Mouse (Mus musculus) macrophage (primary cell): Measurements from ENCODE around the gene Acsl5. TPM values are rescaled to one million over a fixed set of nuclear protein-coding genes. Genes with fewer than 3 reads are reported as not detected.

Experiments
- H3K27ac ChIP-seq: fragments of 350-480 bp; formaldehyde crosslinking; 2 replicates; pipeline ENCODE4 v1.9.0; 2021
- H3K36me3 ChIP-seq: fragments of 350-480 bp; formaldehyde crosslinking; 2 replicates; pipeline ENCODE4 v1.9.0; 2021; ENCODE audit errors: inconsistent target
- H3K4me3 ChIP-seq: fragments of 350-480 bp; formaldehyde crosslinking; 2 replicates; pipeline ENCODE4 v1.9.0; 2021; ENCODE audit errors: inconsistent target
- H3K79me2 ChIP-seq: fragments of 350-480 bp; formaldehyde crosslinking; 2 replicates; pipeline ENCODE4 v1.9.0; 2021; ENCODE audit errors: inconsistent target
- WGBS: methylation state at CpG from one replicate; pipeline ENCODE4 v1.1.7; 2026; ENCODE audit warnings: inconsistent platforms; ENCODE audit not compliant: missing documents; 5-methylcytosine and 5-hydroxymethylcytosine counted together
- polyA plus RNA-seq: library from polyadenylated mRNA; stranded (reverse); fragments of 250-400 nt; gene quantifications from 3 replicates; pipeline ENCODE4 v1.2.4, GENCODE M21; 2018; ENCODE audit warnings: inconsistent platforms

Gene Acsl5
- polyA plus RNA-seq, 1 experiment from 2014 or later = 121 TPM

- Histone ChIP-seq H3K79me2 (no peaks in the 10 kb centered on the region), H3K4me3 (no peak overlapping the region), H3K36me3 (no peaks in the 10 kb centered on the region), H3K27ac (no peak overlapping the region)
- WGBS = 83% methylated on average over 6 of the region's 6 CpGs
Observed at GRCm38 (mm10) chr19:55221208-55221607, 30.5 kb upstream of the Acsl5 start.

- H3K36me3 ChIP-seq = no peaks in the 10 kb centered on the region
- H3K27ac ChIP-seq = no peak overlapping the region
- WGBS = 91% methylated on average over 8 of the region's 9 CpGs
- H3K79me2 ChIP-seq = no peaks in the 10 kb centered on the region
- no peak overlapping the region for H3K4me3 ChIP-seq
Observed at GRCm38 (mm10) chr19:55222268-55222667, 29.5 kb upstream of the Acsl5 start.

- Histone ChIP-seq H3K4me3 (no peak overlapping the region), H3K36me3 (no peaks in the 10 kb centered on the region), H3K27ac (no peak overlapping the region), H3K79me2 (no peaks in the 10 kb centered on the region)
- 78% methylated on average over 5 of the region's 5 CpGs for WGBS
Observed at GRCm38 (mm10) chr19:55226621-55227020, 25.1 kb upstream of the Acsl5 start.

- H3K36me3 ChIP-seq = no peaks in the 10 kb centered on the region
- 58% methylated on average over 7 of the region's 7 CpGs for WGBS
- no peak overlapping the region for H3K4me3 ChIP-seq
- no peaks in the 10 kb centered on the region for H3K79me2 ChIP-seq
- H3K27ac ChIP-seq = no peak overlapping the region
Observed at GRCm38 (mm10) chr19:55227135-55227534, 24.6 kb upstream of the Acsl5 start.

GRCm38 (mm10) chr19:55231081-55231480, 20.7 kb upstream of the Acsl5 start:
- Histone ChIP-seq H3K36me3 (no peaks in the 10 kb centered on the region), H3K79me2 (no peaks in the 10 kb centered on the region), H3K27ac (no peak overlapping the region), H3K4me3 (no peak overlapping the region)
- 86% methylated on average over 10 of the region's 10 CpGs for WGBS

- no peak overlapping the region for H3K4me3 ChIP-seq
- no peaks in the 10 kb centered on the region for H3K79me2 ChIP-seq
- WGBS = 38% methylated on average over 8 of the region's 8 CpGs
- peak overlapping the region; percentile 33; the same call in 1 of the 2 replicates for H3K27ac ChIP-seq
- no peaks in the 10 kb centered on the region for H3K36me3 ChIP-seq
Observed at GRCm38 (mm10) chr19:55232136-55232535, 19.6 kb upstream of the Acsl5 start.

- Histone ChIP-seq H3K27ac (no peak overlapping the region), H3K79me2 (no peaks in the 10 kb centered on the region), H3K4me3 (no peak overlapping the region), H3K36me3 (no peaks in the 10 kb centered on the region)
- WGBS = 8% methylated on average over 2 of the region's 2 CpGs
Observed at GRCm38 (mm10) chr19:55236026-55236425, 15.7 kb upstream of the Acsl5 start.

- 91% methylated on average over 5 of the region's 5 CpGs for WGBS
- Histone ChIP-seq H3K79me2 (no peaks in the 10 kb centered on the region), H3K36me3 (no peaks in the 10 kb centered on the region), H3K27ac (no peak overlapping the region), H3K4me3 (no peak overlapping the region)
Observed at GRCm38 (mm10) chr19:55236564-55236963, 15.2 kb upstream of the Acsl5 start.

- no peak overlapping the region for H3K4me3 ChIP-seq
- no peak overlapping the region for H3K27ac ChIP-seq
- H3K79me2 ChIP-seq = no peaks in the 10 kb centered on the region
- H3K36me3 ChIP-seq = no peaks in the 10 kb centered on the region
- WGBS = 56% methylated on average over 6 of the region's 6 CpGs
Observed at GRCm38 (mm10) chr19:55239766-55240426, 11.8 kb upstream of the Acsl5 start.

GRCm38 (mm10) chr19:55241186-55241645, 10.5 kb upstream of the Acsl5 start, which contains the start of gene Gucy2g:
Gene Gucy2g (minus strand): TSS chr19:55241236.
- 93% methylated on average over 6 of the region's 6 CpGs for WGBS
- no peaks in the 10 kb centered on the region for H3K79me2 ChIP-seq
- H3K4me3 ChIP-seq = no peak within 1 kb of the TSS
- no peaks in the 10 kb centered on the region for H3K36me3 ChIP-seq
- no peak within 1 kb of the TSS for H3K27ac ChIP-seq

- WGBS = 41% methylated on average over 7 of the region's 7 CpGs
Observed at GRCm38 (mm10) chr19:55244791-55245231, 6.9 kb upstream of the Acsl5 start.

GRCm38 (mm10) chr19:55247563-55247962, 4.2 kb upstream of the Acsl5 start:
- no peaks in the 10 kb centered on the region for H3K36me3 ChIP-seq
- no peak overlapping the region for H3K27ac ChIP-seq
- no peaks in the 10 kb centered on the region for H3K79me2 ChIP-seq
- H3K4me3 ChIP-seq = no peak overlapping the region
- WGBS = 86% methylated on average over 5 of the region's 5 CpGs

More at GRCm38 (mm10) chr19:55244791-55245231, 6.9 kb upstream of the Acsl5 start:
- no peak overlapping the region for H3K4me3 ChIP-seq
- H3K27ac ChIP-seq = no peak overlapping the region
- H3K79me2 ChIP-seq = no peaks in the 10 kb centered on the region
- H3K36me3 ChIP-seq = no peaks in the 10 kb centered on the region

- Histone ChIP-seq H3K36me3 (no peaks in the 10 kb centered on the region), H3K79me2 (no peaks in the 10 kb centered on the region), H3K27ac (no peak overlapping the region), H3K4me3 (no peak overlapping the region)
- WGBS = 56% methylated on average over 9 of the region's 9 CpGs
Observed at GRCm38 (mm10) chr19:55247991-55248520, 3.7 kb upstream of the Acsl5 start.

GRCm38 (mm10) chr19:55250451-55250850, 1.3 kb upstream of the Acsl5 start:
- Histone ChIP-seq H3K4me3 (no peak overlapping the region), H3K36me3 (no peaks in the 10 kb centered on the region), H3K79me2 (peaks cover 16% of the 10 kb centered on the region), H3K27ac (no peak overlapping the region)
- WGBS = 83% methylated on average over 5 of the region's 5 CpGs

- 6% methylated on average over 9 of the region's 9 CpGs for WGBS
- Histone ChIP-seq H3K4me3 (peak overlapping the region; percentile 87), H3K36me3 (no peaks in the 10 kb centered on the region), H3K79me2 (peaks cover 44% of the 10 kb centered on the region), H3K27ac (peak overlapping the region; percentile 89)
Observed at GRCm38 (mm10) chr19:55253239-55253569, 1.5 kb downstream of the Acsl5 start.
